Mouse (Mus musculus) midbrain, postnatal 0 days (tissue): ENCODE results near the gene Sarm1. TPM values are rescaled to one million over a fixed set of nuclear protein-coding genes. Genes with fewer than 3 reads are reported as not detected.

Source experiments
- ATAC-seq: fragments of 200-750 bp; cut with Nextera tagmentation; 2 replicates; pipeline ENCODE4 v1.8.0; 2017; ENCODE audit warnings: moderate number of reproducible peaks, mild to moderate bottlenecking, moderate TSS enrichment, moderate library complexity; ENCODE audit not compliant: low FRiP score
- DNase-seq: peaks from one replicate; pipeline ENCODE4 v3.0.0-alpha.2; 2015; ENCODE audit warnings: low spot score
- H3K27ac ChIP-seq: fragments of 300-500 bp; sonication (generic); 2 replicates; pipeline ENCODE4 v1.5.1; 2014; ENCODE audit warnings: low read depth, mild to moderate bottlenecking, low read length, mixed read lengths
- H3K27me3 ChIP-seq: fragments of 300-500 bp; sonication (generic); 2 replicates; pipeline ENCODE4 v1.6.1; 2014; ENCODE audit warnings: low read length, control low read depth, mixed read lengths; ENCODE audit not compliant: insufficient read depth
- H3K36me3 ChIP-seq: fragments of 300-500 bp; sonication (generic); 2 replicates; pipeline ENCODE4 v1.6.1; 2014; ENCODE audit warnings: low read length, control low read depth, mixed read lengths; ENCODE audit not compliant: insufficient read depth
- H3K4me1 ChIP-seq: fragments of 300-500 bp; sonication (generic); 2 replicates; pipeline ENCODE4 v1.6.1; 2014; ENCODE audit warnings: mild to moderate bottlenecking, control low read depth, antibody characterized with exemption, low read length, mixed read lengths; ENCODE audit not compliant: insufficient read depth
- H3K4me2 ChIP-seq: fragments of 300-500 bp; sonication (generic); 2 replicates; pipeline ENCODE4 v1.6.1; 2014; ENCODE audit warnings: low read depth, mild to moderate bottlenecking, low read length, mixed read lengths; ENCODE audit not compliant: poor library complexity, severe bottlenecking
- H3K4me3 ChIP-seq: fragments of 300-500 bp; sonication (generic); 2 replicates; pipeline ENCODE4 v1.5.1; 2014; ENCODE audit warnings: low read depth, mild to moderate bottlenecking, low read length, moderate library complexity
- H3K9ac ChIP-seq: fragments of 300-500 bp; sonication (generic); replicated peaks from 2 replicates; pipeline ENCODE4 v1.6.1; 2014; ENCODE audit warnings: mild to moderate bottlenecking, low read length, moderate library complexity, mixed read lengths; ENCODE audit not compliant: poor library complexity, severe bottlenecking
- H3K9me3 ChIP-seq: fragments of 300-500 bp; sonication (generic); 2 replicates; pipeline ENCODE4 v1.6.1; 2016; ENCODE audit warnings: low read length, control low read depth
- CTCF ChIP-seq: IDR thresholded peaks from 2 replicates; pipeline ENCODE4 v1.5.1; 2016; ENCODE audit warnings: antibody characterized with exemption, mild to moderate bottlenecking
- WGBS: fragments of 180-500 bp; shearing (Covaris S2); extraction: QIAGEN DNeasy Blood & Tissue Kit; methylation state at CpG from one replicate; pipeline ENCODE4 v1.1.7; 2014; 5-methylcytosine and 5-hydroxymethylcytosine counted together
- polyA plus RNA-seq: library from polyadenylated mRNA; unstranded; fragments of >200 nt; fragmentation: Nextera tagmentation; extraction: Ambion mirVana; gene quantifications from 2 replicates; pipeline ENCODE4 v1.2.1, GENCODE M21; 2015
- total RNA-seq: library from RNA; depleted of rRNA; stranded (reverse); fragments of >200 nt; gene quantifications from 2 replicates; pipeline ENCODE4 v1.2.3, GENCODE M21; 2014; rRNA removed

The Sarm1 gene
- total and polyA plus RNA-seq, 2 experiments from 2014 or later: 40.1 to 66.3 TPM

- TF ChIP-seq CTCF: no peak
- ATAC-seq (no peak), DNase-seq (no peak)
- Histone ChIP-seq H3K4me1 (no peaks in the 10 kb centered on the region), H3K27me3 (no peaks in the 10 kb centered on the region), H3K4me3 (no peak overlapping the region), H3K9ac (no peak overlapping the region), H3K9me3 (no peaks in the 10 kb centered on the region), H3K4me2 (no peak overlapping the region), H3K36me3 (no peaks in the 10 kb centered on the region), H3K27ac (no peak overlapping the region)
- WGBS: 94% methylated on average over 6 of the region's 6 CpGs
Measured at GRCm38 (mm10) chr11:78427655-78428054, 69.9 kb downstream of the Sarm1 start.

GRCm38 (mm10) chr11:78425572-78425971 is 72.0 kb downstream of the Sarm1 start:
- no peaks in the 10 kb centered on the region for H3K36me3 ChIP-seq
- no peak overlapping the region for H3K27ac ChIP-seq
- H3K4me3 ChIP-seq: no peak overlapping the region
- no peaks in the 10 kb centered on the region for H3K4me1 ChIP-seq
- DNase-seq (no peak), ATAC-seq (no peak)
- WGBS: 86% methylated on average over 1 of the region's 1 CpGs
- no peak for TF ChIP-seq CTCF
- H3K4me2 ChIP-seq: no peak overlapping the region
- H3K9ac ChIP-seq: no peak overlapping the region
- H3K9me3 ChIP-seq: no peaks in the 10 kb centered on the region
- no peaks in the 10 kb centered on the region for H3K27me3 ChIP-seq

GRCm38 (mm10) chr11:78424352-78424751 is 73.2 kb downstream of the Sarm1 start:
- ATAC-seq: no peak
- Histone ChIP-seq H3K27ac (no peak overlapping the region), H3K4me2 (no peak overlapping the region), H3K27me3 (no peaks in the 10 kb centered on the region), H3K9me3 (no peaks in the 10 kb centered on the region), H3K36me3 (no peaks in the 10 kb centered on the region), H3K9ac (no peak overlapping the region), H3K4me1 (no peaks in the 10 kb centered on the region), H3K4me3 (no peak overlapping the region)
- peak; percentile 15 for DNase-seq
- WGBS: 63% methylated on average over 2 of the region's 2 CpGs
- no peak for TF ChIP-seq CTCF

Other genes starting within 250 kb of the Sarm1 start
- 71.1 and 71.4 TPM in 2 replicates for gene 2610507B11Rik, start 236.0 kb downstream of the Sarm1 start, total RNA-seq
- 40.8 and 49.2 TPM in 2 replicates for gene 2610507B11Rik, start 236.0 kb downstream of the Sarm1 start, polyA plus RNA-seq
- 0.22 and 0.38 TPM in 2 replicates for gene BC030499, start 206.9 kb downstream of the Sarm1 start, total RNA-seq
- 0.12 TPM in 1 of 2 replicates, not detected in the other for gene BC030499, start 206.9 kb downstream of the Sarm1 start, polyA plus RNA-seq
- gene Spag5, start 196.2 kb downstream of the Sarm1 start, total RNA-seq: 3.1 and 3.6 TPM in 2 replicates
- gene Spag5, start 196.2 kb downstream of the Sarm1 start, polyA plus RNA-seq: 2.2 and 2.4 TPM in 2 replicates
- 265 and 359 TPM in 2 replicates for gene Aldoc, start 174.8 kb downstream of the Sarm1 start, total RNA-seq
- gene Aldoc, start 174.8 kb downstream of the Sarm1 start, polyA plus RNA-seq: 224 and 305 TPM in 2 replicates
- 62.4 and 67.2 TPM in 2 replicates for gene Pigs, start 169.3 kb downstream of the Sarm1 start, total RNA-seq
- 82.6 and 91.0 TPM in 2 replicates for gene Pigs, start 169.3 kb downstream of the Sarm1 start, polyA plus RNA-seq
- 93.5 and 141 TPM in 2 replicates for gene Unc119, start 154.3 kb downstream of the Sarm1 start, total RNA-seq
- 79.6 and 83.4 TPM in 2 replicates for gene Unc119, start 154.3 kb downstream of the Sarm1 start, polyA plus RNA-seq
- gene Foxn1, start 111.2 kb downstream of the Sarm1 start, total RNA-seq: not detected in 2 replicates
- gene Foxn1, start 111.2 kb downstream of the Sarm1 start, polyA plus RNA-seq: not detected in 2 replicates
- not detected in 2 replicates for gene Slc13a2, start 75.5 kb downstream of the Sarm1 start, total RNA-seq
- not detected in 2 replicates for gene Slc13a2, start 75.5 kb downstream of the Sarm1 start, polyA plus RNA-seq
- 15.0 and 17.5 TPM in 2 replicates for gene Slc46a1, start 32.1 kb downstream of the Sarm1 start, total RNA-seq
- gene Slc46a1, start 32.1 kb downstream of the Sarm1 start, polyA plus RNA-seq: 19.1 and 19.6 TPM in 2 replicates
- gene Vtn, start 1.3 kb upstream of the Sarm1 start, total RNA-seq: 114 and 120 TPM in 2 replicates
- gene Vtn, start 1.3 kb upstream of the Sarm1 start, polyA plus RNA-seq: 139 and 160 TPM in 2 replicates
- 0.71 TPM in 1 of 2 replicates, not detected in the other for gene Sebox, start 5.7 kb upstream of the Sarm1 start, total RNA-seq
- gene Sebox, start 5.7 kb upstream of the Sarm1 start, polyA plus RNA-seq: not detected in 2 replicates
- 46.2 and 48.2 TPM in 2 replicates for gene Tmem199, start 14.4 kb upstream of the Sarm1 start, total RNA-seq
- gene Tmem199, start 14.4 kb upstream of the Sarm1 start, polyA plus RNA-seq: 92.4 and 96.0 TPM in 2 replicates
- gene Poldip2, start 14.4 kb upstream of the Sarm1 start, total RNA-seq: 145 and 149 TPM in 2 replicates
- gene Poldip2, start 14.4 kb upstream of the Sarm1 start, polyA plus RNA-seq: 159 and 176 TPM in 2 replicates
- 38.2 and 40.5 TPM in 2 replicates for gene Tnfaip1, start 38.6 kb upstream of the Sarm1 start, total RNA-seq
- gene Tnfaip1, start 38.6 kb upstream of the Sarm1 start, polyA plus RNA-seq: 59.1 and 62.7 TPM in 2 replicates
- 133 and 155 TPM in 2 replicates for gene Ift20, start 38.6 kb upstream of the Sarm1 start, total RNA-seq
- gene Ift20, start 38.6 kb upstream of the Sarm1 start, polyA plus RNA-seq: 142 and 148 TPM in 2 replicates
- gene Tmem97, start 53.0 kb upstream of the Sarm1 start, total RNA-seq: 38.4 and 45.5 TPM in 2 replicates
- gene Tmem97, start 53.0 kb upstream of the Sarm1 start, polyA plus RNA-seq: 41.4 and 42.6 TPM in 2 replicates
- 39.7 and 44.4 TPM in 2 replicates for gene Nlk, start 199.6 kb upstream of the Sarm1 start, total RNA-seq
- gene Nlk, start 199.6 kb upstream of the Sarm1 start, polyA plus RNA-seq: 21.9 and 25.0 TPM in 2 replicates